Mouse (Mus musculus): ENCODE results near the gene Gm20547.
"Not testable (repeated sequence)": the region's sequence is repeated elsewhere in the genome, so short reads cannot be mapped to it uniquely, and the experiment has no call there.

Gm20547 gene

DNA sequence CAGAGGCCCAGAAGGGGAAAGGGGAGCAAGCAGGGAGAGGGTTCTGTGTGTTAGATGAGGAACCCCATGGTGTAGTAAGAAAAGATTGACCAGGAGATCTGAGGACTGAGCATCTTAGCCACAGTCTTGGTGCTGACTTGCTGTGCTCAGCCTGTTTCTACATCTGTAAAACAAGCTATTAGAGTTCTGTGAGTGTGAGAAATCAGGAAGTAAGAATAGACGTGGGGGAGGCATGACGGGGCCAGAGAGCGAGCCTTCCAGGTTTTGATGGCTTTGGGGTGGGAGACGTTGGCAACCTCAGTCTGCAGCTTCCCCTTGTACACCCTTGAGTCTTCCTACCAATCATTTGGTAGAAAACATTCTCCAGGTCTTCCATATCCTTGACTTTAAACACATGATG lies 23.2 kb downstream of the Gm20547 start:
- intact Hi-C loops (cut with DNase I): loop anchor here (5.0 kb wide), 2 partner anchors 39 to 54 kb away; partner anchors contain the start of genes C2, Ehmt2 and Slc44a4

DNA sequence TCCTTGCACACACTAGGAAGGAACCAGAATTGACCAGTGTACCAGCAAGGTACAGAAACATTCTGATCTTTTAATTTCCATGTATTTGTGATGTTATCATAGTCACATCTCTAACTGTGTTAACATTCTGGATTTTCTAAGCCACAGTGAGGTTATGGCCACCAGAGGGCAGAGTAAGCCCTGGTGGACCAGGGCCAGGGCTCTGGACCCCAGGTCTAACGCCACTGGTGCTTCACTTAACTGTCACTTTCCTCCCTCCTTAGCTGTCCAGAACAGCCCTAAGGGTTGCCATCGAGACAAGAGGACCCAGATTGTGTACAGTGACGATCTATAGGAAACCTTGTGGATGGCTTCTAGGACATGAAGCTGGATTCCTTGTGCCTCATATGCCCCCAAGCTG lies 26.0 kb downstream of the Gm20547 start:
- intact Hi-C loops (cut with DNase I): loop anchor here (5.0 kb wide), 2 partner anchors 41 to 56 kb away; partner anchors contain the start of genes C2, Ehmt2 and Slc44a4

DNA sequence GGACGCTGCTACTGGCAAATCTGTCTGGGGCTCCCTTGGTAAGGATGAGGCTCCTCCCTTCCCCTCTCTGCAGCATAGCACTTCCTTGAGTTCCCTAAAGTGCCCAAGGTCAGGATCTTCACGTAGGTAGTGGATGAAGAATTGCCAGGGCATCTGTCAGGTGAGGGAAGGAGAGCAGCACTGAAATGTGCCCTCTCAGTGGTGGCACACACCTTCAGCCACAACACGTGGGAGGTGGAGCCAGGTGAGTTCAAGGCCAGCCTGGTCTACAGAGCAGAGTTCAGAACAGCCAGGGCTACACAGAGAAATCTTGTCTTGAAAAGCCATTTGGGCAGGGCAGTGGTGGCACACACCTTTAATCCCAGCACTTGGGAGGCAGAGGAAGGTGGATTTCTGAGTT lies 27.1 kb downstream of the Gm20547 start:
- intact Hi-C loops (cut with DNase I): loop anchor here (5.0 kb wide), 2 partner anchors 43 to 58 kb away; partner anchors contain the start of genes C2, Ehmt2 and Slc44a4

DNA sequence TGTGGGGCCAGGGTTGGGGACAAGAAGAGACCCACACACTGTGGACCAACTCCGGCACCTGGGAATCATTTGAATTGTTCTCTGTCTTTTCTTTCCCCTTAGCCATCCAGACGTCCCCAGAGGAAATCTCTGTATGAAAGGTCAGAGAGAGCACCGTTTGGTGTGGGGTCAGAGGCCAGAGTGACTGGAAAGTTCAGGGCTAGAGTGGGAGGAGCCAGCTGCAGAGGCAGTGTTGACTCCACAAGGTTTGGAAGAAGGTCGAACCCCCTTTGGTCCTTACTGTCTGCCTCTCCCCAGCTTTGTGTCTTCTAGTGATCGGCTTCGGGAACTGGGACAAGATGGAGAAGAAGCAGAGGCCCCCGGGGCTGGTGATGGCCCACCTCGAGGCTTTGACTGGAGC lies 28.3 kb downstream of the Gm20547 start:
- intact Hi-C loops (cut with DNase I): no loop called here

DNA sequence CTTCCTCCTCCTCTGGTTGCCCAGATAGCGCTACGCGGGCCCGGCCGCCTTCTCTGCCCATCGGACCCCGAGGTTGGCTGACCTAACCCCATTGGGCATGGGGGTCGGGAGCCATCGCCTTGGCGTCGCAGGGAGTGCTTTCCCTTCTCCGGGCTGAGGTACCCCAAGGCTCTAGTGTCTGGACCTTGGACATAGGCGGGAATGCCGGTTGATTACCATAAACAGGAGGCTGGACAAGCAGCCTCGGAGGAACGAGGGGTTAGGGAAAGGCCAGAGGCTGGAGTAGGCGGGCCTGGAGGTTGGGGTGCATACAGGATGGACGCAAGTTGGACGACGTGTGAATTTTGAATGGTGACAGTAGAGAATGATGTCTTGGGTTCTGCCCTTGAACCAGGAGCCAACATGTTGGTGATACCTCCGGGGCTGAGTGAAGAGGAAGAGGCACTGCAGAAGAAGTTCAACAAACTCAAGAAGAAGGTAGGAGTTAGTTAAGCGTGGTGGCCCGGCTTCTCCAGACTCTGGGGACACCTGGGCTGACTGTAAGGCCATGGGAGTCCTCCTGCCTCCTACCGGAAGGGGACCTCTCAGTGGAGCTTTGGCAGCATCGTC lies 31.2 kb downstream of the Gm20547 start:
- intact Hi-C loops (cut with DNase I): no loop called here

DNA sequence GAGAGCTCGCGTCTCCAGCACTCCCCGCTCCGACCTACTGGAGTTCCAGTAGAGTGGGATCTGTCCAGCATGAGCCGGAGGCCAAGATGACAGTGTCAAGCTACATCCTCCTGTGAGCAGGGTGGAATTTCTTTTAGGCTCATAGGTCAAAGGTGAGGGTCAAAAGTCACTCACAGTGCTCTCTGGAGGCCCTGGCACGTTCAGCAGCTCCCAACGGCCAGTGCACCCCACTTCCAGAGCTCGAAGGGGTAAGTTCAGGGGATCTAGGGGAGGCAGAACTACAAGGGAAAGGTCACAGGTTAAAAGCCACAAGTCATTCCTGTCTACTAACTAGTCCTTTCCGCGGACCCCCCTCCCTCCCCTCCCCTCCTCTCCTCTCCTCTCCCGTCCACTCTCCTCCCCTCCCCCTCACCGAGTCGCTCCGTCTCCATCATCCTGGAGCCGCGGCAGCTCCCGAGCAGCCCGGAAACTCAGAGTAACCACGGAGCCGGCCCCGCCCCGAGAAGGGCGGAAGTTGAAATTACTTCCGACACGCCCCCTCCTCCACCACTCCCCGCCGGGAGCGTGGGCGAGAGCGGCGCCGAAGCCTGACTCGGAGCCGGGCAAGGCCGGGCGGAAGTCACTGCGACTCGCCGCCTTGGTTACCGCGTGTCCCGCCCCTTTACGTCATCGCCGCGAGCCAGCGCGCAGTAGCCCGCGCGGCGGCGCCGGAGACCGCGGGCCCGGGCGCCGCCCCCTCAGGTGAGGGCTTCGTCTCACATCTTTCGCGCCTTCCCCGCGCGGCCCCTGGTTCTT lies 31.9 kb downstream of the Gm20547 start, which contains the start of the genes Skiv2l and Nelfe:
Skiv2l (minus strand) TSS at position 489 of the 795 bp plus-strand sequence.
Nelfe (plus strand) TSS at position 670 of the 795 bp plus-strand sequence.
- intact Hi-C loops (cut with DNase I): no loop called here

DNA sequence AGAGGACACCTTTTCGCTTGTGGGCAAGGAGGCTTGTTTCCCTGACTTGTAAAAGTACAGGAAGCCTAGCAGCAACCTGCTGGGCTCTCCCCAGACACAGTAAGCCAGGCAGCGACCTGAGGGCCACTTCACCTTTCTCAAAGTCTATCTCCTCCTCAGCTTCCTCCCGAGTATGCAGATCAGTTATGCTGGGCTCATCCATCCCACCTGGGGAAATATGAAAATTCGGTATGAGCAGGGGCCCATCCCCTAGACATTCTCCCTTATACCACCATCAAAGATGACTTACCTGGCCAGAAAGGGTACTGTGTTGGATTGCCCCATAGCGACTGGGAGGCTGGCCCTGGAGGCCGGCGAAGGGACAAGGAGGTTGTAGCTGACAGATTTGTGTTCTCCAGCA lies 34.2 kb downstream of the Gm20547 start:
- intact Hi-C loops (cut with DNase I): no loop called here

DNA sequence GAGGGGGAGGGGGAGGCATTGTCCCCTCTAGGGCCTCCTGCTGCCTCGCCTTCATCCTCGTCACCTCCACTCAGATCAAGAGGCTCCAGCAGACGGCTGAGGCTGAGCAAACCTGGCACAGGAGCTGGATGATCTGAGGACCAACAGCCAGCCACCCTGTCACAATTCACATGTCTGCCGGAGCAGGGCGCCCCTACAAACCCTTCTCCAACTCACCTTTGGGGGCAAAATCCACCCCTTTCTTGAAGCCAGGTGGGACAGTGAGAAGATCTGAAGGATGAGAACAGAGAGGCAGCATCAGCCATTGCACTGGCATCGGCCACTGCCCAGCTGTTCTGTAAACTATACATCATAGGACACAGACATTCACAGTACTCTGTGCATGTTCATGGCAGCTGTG lies 34.6 kb downstream of the Gm20547 start:
- intact Hi-C loops (cut with DNase I): no loop called here

DNA sequence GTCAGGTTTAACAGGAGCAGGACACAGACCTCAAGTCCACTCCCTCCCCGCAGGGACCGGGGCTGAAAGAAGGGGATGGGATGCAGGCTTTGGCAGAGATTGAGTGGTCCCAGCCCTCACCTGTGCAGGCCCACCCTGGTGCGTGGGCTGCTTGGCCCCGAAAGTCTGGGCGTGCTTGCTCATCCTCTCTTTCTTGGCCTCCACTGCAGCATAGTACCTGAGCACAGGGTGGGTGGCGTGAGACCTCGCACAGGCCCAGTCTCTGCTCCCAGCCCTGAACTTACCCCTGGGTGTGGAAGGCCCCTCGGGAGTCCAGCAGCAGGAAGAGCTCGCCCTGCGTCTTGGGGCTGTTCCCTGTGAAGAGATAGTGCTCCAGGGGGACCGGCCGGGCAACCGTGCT lies 37.0 kb downstream of the Gm20547 start:
- intact Hi-C loops (cut with DNase I): no loop called here

DNA sequence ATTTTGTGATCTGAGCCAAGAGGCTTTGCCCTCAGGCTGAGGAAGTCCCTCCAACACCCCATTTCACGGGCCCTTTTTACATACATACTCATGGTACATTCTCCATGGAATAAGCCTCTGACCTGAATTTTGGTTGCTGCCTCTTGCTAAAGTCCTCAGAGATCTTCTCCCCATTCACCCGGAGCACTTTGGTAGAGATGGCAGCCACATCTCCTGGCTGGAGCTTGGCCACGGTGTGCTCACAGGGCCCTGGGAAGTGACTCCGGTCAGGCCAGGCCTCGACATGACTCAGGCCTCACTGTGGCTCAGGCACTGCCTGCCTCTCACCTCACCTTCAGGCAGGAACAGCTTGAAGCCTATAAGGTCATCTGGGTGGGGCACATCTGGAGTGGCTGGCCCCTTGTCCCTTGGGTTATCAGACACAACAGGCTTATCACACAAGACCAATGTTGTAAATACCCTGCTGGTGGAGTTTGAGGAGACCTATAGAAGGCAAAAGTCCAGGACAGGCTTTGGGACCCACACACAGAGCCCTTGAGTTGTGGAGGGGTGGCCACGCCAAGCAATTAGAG lies 41.0 kb downstream of the Gm20547 start:
- intact Hi-C loops (cut with DNase I): no loop called here

DNA sequence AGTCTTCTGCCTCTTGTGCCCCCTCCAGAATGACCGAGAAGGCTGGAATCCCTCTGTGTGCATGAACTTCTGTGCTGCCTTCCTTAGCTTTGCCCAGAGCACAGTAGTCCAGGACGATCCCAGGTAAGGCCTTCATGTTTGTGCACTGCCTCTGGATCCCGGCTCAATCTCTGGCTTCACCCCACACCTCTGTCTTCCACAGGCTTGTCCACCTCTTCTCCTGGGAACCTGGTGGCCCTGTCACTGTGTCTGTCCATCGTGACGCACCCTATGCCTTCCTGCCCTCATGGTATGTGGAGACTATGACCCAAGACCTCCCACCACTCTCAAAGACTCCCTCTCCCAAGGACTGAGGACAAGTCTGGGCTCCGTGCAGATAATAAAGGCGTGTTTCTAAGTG lies 43.1 kb downstream of the Gm20547 start:
- intact Hi-C loops (cut with DNase I): loop anchor here (5.0 kb wide), 1 partner anchor 144 kb away; the partner anchor contains the start of gene Lsm2

DNA sequence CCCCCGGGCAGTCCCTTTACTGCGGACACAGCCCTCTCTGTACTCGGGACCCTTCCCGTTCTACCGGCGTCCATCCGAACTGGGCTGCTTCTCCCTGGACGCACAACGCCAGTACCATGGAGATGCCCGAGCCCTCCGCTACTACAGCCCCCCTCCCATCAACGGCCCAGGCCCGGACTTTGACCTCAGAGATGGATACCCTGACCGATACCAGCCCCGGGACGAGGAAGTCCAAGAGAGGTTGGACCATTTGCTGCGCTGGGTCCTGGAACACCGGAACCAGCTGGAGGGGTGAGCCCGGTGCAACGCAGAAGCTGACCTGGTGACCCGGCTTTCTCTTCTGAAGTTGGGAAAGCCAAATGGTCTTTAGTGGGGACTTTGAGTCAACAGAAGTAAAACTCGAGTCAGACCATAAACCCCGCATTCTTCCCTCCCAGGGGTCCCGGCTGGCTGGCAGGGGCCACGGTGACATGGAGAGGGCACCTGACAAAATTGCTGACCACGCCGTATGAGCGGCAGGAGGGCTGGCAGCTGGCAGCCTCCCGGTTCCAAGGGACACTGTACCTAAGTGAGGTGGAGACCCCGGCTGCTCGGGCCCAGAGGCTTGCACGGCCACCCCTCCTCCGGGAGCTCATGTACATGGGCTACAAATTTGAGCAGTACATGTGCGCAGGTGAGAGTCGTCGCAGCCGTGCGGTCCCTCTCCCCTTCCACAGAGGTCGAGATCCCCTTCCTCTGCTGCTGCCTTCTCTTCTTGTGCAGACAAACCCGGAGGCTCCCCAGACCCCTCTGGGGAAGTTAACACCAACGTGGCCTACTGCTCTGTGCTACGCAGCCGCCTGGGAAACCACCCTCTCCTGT lies 44.1 kb downstream of the Gm20547 start:
- intact Hi-C loops (cut with DNase I): loop anchor here (5.0 kb wide), 1 partner anchor 145 kb away; the partner anchor contains the start of gene Lsm2

DNA sequence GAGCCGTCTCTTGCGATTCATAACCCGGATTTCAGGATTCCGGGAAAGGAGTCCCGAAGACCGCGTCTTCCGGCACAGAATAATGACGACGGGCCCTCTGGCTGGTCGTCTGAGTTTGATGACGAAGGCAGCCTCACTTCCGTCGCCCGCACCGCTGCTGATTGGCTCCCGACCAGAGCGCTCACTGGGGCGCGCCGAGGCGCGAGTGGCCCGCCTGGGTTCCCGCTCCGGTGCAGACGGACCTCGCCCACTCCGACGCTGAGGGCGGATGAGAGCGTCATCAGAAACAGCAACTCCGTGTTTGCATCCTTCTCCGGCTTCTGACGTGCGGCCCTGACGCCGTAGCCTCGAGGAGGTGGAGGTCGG lies 45.0 kb downstream of the Gm20547 start, which contains the start of the genes Stk19 and Dxo:
Stk19 (minus strand) TSS at position 90 of the 366 bp plus-strand sequence.
Dxo (plus strand) TSS at position 164 of the 366 bp plus-strand sequence.
- intact Hi-C loops (cut with DNase I): loop anchor here (5.0 kb wide), 1 partner anchor 145 kb away; the partner anchor contains the start of gene Lsm2

DNA sequence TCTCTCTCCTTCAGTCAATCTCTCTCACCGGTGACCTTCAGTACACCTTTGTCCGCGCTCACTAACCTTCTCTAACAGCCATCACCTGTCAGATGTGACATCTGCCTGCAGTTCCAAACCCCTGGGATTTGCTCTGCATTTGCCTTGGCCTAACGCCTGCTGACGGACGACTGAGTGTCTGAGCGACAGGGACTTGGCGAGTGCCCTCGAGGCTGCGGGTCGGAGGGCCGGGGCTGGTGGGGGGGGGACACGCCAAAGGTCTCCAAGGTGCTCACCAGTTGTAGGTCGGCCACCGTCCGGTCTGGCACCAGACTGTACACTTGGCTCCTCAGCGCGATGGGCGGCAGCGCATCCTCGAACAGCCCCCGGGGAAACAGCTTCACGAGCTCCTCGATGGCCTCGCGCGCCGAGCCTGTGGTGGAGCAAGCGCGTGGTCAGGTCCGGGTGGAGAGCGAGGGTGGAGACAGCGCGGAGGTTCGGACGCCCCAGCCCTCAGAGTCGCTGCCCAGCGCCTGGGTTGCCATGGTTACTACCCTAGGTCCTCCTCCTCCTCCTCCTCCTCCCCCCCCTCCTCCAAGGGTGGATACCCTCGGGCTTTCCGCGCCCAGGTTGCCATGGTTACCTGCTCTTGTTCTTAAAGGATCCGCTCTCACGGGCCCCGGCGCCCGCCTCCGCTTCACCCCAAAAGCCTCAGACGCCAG lies 45.5 kb downstream of the Gm20547 start:
- intact Hi-C loops (cut with DNase I): loop anchor here (5.0 kb wide), 1 partner anchor 146 kb away; the partner anchor contains the start of gene Lsm2

DNA sequence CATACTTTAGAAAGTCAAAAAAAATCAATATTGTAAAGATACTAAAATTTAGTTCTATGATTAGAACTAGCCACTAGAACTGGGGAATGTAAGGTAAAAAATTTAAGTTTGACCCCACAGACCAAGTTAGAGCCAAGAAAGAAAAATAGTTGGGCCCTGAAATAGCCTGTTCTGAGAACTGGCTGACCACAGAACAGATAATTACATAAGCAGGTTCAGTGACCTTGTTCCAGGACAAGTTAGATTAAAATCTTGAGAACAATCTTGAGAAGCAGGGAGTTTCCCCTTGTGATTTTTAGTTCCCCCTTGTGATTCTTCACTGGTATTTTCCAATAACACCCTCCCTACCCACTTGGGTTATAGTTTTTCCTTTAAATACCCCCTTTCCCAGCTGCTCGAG lies 51.1 kb downstream of the Gm20547 start:
- intact Hi-C loops (cut with DNase I): not testable (repeated sequence)

DNA sequence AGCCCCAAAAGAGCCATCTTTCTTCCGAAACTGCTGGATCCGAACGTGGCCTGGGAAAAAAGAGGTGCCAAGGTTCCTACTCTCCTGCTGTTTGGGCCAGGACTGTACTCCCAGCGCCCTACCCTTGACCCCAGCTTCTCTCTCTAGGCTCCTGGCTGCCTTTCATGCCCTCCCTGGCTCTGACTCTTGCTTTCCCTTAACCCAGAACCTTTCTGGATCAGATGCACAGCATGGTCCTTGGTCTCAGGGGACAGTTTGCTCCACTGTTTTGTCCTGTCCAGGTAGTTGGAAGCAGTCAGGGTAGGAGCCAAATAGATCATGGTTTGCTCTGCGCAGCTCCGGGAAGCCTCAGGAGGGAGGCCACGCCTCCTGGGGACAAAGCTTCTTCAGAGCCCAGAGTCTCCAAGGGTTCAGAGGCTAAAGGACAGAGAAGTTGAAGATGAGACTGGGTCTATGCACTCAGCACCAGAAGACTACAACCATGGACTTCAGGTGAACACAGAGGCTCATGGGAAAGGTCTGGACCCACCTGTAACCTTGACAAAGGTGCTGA lies 66.9 kb downstream of the Gm20547 start:
- intact Hi-C loops (cut with DNase I): no loop called here

DNA sequence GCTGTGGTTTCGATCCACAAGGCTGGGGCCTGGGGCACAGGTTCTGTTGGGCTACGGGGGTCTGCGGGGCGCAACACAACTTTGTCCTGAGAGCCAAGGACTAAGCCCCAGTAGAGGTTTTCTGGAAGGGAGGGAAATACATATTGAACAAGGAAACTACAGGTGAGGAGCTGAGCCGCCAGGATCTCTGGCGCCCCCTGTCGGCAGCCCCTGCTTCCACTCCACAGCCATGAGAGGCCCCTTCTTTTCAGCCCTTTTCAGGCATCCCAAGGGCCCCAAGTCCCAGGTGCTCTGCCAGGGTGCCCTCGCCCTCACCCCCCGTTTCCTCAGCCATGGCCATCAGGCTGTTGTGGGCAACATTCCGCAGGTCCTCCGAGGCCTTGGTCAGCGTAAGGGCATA lies 68.1 kb downstream of the Gm20547 start:
- intact Hi-C loops (cut with DNase I): not testable (repeated sequence)

DNA sequence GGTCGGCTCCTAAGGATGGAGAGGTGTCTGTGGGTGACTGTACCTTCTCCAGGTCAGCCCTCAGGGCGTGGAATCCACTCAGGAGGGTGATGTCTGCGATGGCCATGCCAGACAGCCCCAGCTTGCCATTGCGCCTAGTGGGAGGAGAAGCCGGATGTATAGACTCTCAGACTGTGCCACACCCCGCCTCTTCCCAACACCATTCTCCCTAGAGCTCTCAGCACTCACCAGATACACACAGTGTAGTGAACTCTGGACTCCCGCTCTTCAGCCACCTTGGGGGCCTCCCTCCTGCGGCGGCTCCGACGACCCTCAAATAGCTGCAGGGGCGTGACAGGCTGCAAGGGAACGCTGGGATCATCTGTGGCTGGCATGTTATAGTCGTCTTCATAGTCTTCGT lies 70.6 kb downstream of the Gm20547 start:
- intact Hi-C loops (cut with DNase I): no loop called here

DNA sequence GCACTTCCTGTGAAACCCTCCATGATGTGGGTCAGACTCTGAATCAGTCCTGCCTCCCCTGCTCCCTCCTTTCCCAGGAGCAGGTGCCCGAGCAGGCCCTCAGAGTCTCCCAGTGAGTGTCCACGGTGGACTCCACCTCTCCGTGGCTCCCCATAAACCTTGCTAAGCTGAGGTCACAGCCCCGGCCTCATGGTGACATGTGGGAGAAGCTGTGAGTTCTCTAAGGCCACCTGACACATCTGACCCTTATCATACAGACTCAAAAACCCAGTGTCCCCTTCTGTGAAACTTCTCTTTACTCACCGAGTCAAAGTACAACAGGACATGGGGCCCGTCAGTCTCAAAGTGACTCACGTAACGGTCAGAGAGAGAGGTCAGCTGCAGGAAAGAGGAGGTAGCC lies 71.0 kb downstream of the Gm20547 start:
- intact Hi-C loops (cut with DNase I): not testable (repeated sequence)

DNA sequence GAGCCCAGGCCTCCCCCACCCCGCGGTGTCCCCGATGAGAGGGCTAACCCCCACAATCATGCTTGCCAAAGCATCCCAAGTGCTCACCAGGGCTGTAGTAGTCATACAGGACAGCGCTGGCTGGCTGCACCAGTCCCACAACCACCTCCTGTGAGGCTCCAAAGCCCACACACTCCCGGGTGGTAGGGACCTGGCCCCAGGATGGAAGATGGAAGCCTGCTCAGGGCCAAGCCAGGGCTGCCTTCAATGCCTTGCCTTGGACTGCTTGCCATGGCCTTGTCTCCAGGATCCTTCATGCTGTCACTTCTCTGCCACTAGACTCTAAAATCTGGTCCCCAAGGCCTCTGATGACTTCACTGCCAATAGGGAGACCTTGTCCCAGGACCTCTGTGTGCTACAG lies 71.4 kb downstream of the Gm20547 start:
- intact Hi-C loops (cut with DNase I): not testable (repeated sequence)

Measured in adrenal gland (tissue).